Mouse (Mus musculus) left cerebral cortex, postnatal 14 days (tissue): ENCODE results near the gene Bach1. TPM values are rescaled to one million over a fixed set of nuclear protein-coding genes. Genes with fewer than 3 reads are reported as not detected.

Source experiments
- DNase-seq, 2 experiments: peaks; one replicate each; pipeline ENCODE4 v3.0.0; 2021 to 2022; ENCODE audit warnings: low spot score in 2 of 2, mixed read lengths in 1 of 2
- intact Hi-C: fragments of 180-260 bp; cut with DNase I; formaldehyde crosslinking; loops from one replicate; pipeline ENCODE4 v1.15.1; 2025
- long read RNA-seq, 2 experiments: library from polyadenylated mRNA; stranded (forward); transcript quantifications; one replicate each; pipeline ENCODE4 v2.0.0; 2021
- total RNA-seq, 2 experiments: library from RNA; stranded (reverse); gene quantifications; 2 replicates each; pipeline ENCODE4 v1.2.3; 2021

Bach1 gene
- 10 to 100 TPM; 14.0 to 14.2 TPM for total RNA-seq
- long read RNA-seq, experiment 1, partial matches to known transcripts = 0 of 1 reads
- long read RNA-seq, experiment 1, other reads (novel, unspliced or antisense) = 1 of 1 reads
- long read RNA-seq, experiment 2, full-length matches to known transcripts = 1 of 1 reads
- long read RNA-seq, experiment 2, partial matches to known transcripts = 0 of 1 reads
- long read RNA-seq, experiment 2, other reads (novel, unspliced or antisense) = 0 of 1 reads

- DNase-seq = peak; percentile 84 to 91
- intact Hi-C loops = no loop called here
Observed at GRCm38 (mm10) chr16:87698692-87699305, at the start of gene Bach1. TSS of gene Bach1 (plus strand) at chr16:87698945.

DNA sequence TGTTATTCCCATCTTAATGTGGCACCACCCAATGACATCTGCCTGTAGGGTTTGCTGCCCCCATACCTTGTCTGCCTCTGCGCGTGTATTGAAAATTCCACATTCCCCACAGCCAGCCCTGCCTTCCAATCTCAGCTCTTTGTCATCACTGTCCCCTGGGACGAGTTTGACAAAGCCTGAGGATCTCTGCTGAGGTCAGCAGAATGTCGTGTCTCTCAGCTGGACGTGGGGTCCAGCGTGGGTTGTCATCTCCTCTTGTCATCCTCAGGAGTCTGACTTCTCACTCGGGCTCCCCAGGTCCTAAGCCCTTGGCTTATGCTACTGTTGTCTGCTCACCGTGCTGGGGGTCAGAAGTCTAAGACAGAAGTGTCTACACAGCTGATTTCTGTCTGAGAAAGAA lies 46.4 kb upstream of the Bach1 start:
- intact Hi-C loops = no loop called here

GRCm38 (mm10) chr16:87652924-87653323 lies 45.8 kb upstream of the Bach1 start:
- intact Hi-C loops = no loop called here
- DNase-seq = no peak

More for the DNA sequence above, 46.4 kb upstream of the Bach1 start:
- DNase-seq = no peak

- DNase-seq = no peak
- intact Hi-C loops = no loop called here
Observed at GRCm38 (mm10) chr16:87654016-87654575, 44.6 kb upstream of the Bach1 start.

GRCm38 (mm10) chr16:87655005-87655404 lies 43.7 kb upstream of the Bach1 start:
- intact Hi-C loops = no loop called here
- DNase-seq = no peak

DNA sequence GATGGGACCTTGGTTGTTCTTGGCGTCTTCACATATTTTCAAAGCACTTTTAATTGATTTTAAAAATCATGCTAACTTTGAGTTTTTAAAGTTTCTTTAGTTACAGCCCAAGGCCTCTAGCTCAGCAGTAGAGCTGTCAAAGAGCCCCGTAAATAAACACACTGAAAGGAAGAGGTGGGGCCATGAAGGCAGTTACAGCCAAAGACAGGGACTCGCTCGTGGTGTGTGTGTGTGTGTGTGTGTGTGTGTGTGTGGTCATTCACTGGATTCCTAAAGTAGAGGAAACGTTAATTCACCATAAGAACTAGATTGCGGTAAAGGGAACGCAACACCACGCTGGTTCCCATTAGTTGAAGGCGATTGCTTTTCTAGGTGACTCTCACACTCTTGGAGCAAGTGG lies 43.2 kb upstream of the Bach1 start:
- no peak for DNase-seq
- intact Hi-C loops = no loop called here

GRCm38 (mm10) chr16:87656771-87657170 lies 42.0 kb upstream of the Bach1 start:
- intact Hi-C loops = no loop called here
- DNase-seq = no peak

- intact Hi-C loops = no loop called here
- DNase-seq = no peak
Observed at GRCm38 (mm10) chr16:87657291-87657690, 41.5 kb upstream of the Bach1 start.

GRCm38 (mm10) chr16:87661024-87661471 lies 37.7 kb upstream of the Bach1 start:
- intact Hi-C loops = no loop called here
- peak; percentile 26 for DNase-seq

DNA sequence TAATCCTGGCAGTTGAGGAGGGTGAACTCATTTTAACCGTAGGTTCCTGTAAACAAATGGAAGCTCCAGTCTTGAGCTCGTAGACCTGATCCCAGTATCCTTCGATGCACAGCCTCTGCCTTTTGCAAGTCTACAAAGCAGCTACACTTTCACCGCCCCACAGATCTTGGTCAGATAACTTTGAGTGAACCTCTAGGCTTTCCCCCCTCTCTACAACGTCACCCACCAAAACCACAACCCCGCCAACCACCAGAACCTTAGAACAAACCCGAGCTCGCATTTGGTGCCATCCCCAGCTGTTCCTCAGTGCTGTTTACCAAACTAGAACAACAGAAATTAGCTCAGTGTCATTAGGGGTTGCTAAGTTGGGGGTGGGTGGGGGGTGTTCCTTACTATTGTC lies 37.1 kb upstream of the Bach1 start:
- intact Hi-C loops = no loop called here
- DNase-seq = no peak

DNA sequence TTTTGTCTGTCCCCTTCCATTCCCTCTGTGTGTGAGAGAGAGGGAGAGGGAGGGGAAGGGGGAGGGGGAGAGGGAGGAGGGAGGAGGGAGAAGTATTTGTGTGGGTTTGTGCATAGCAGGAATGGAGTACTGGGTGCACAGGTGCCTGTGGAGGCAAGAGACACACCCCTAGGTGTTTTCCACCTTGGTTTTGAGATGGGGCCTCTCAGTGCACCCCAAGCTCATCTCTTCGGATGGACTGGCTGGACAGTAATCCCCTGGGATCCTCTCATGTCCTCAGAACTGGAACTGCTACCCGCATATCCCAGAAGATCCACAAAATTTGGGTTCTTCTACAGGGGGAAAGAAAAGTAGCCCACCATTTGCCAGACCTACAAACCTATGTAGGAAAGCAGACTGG lies 36.2 kb upstream of the Bach1 start:
- DNase-seq = no peak
- intact Hi-C loops = no loop called here

DNA sequence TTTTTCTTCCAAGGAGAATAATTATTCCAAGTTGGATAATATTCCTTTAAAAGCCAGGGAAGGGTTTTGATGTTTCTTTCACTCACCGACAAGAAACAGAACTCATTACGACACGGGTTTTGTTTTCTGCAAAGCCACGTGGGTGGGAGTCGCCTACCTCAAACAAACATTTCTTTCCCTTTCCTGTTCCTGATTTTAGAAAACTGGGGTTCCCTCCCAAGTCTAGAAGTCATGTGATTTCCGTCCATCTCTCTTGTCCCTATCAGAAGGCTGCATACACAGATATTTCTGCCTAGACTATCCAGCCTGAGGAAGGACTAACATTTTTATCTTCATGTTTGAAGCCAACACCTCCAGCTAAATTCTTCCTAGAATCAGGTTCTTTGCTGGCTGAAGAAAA lies 34.9 kb upstream of the Bach1 start:
- intact Hi-C loops = no loop called here
- DNase-seq = no peak

DNA sequence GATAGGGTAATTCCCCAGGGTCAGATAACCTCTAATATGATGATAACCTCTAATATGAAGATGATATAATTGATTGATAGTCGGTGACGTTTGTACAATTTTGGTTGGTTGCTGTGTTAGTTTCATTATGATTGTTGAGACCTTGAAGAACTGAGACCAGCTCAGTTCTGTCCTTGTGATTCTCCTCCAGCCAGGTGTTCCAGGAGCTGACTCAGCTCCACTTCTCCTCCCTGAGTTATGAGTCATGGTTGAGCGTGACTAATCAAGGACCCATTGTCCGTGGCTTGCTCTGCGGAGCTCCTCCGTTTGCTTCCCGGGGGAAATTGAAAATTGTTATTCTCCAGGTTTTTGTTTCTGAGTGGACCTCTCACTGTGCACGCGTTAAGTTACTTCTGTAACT lies 33.5 kb upstream of the Bach1 start:
- intact Hi-C loops = no loop called here

DNA sequence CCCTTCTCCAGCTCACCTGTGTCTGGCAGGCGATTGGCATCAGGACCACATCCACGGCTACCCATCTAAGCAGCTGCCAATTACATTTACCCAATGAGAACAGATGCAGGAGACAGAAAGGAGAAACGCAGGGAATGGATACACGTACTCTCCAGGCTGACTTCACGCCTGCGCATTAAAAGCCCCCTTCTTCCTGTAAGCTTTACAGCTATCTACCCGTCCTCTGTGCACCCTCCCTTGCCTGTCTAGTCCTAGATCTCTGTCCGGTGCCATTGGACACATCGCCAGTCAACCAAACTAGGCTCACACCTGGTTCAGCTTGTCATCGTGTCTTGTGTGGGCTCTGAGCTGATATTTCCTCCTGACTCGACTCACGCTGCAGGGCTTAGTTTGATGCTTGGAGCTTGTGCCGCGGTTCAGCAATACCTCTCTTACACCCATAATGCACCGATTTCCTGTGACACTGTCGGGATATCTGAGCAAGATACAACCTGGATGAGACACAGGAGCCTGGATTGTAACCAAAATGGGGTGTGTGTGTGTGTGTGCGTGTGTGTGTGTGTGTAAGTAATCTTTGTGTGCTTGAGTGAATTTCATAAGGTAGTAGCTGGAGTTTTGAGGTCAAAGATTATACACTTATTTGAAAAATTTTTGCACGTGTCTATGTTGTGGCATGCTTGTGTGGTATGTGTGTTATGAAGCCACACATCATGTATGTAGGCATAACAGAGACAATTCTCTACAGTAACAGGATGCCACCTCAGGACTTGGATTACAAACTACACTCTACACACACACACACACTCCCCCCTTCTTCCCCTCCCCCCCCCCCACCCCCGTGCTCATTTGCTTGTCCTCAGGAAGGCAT lies 32.8 kb upstream of the Bach1 start:
- intact Hi-C loops = no loop called here
- no peak for DNase-seq

More for the DNA sequence above, 33.5 kb upstream of the Bach1 start:
- DNase-seq = no peak

- DNase-seq = no peak
- intact Hi-C loops = no loop called here
Observed at GRCm38 (mm10) chr16:87666620-87667004, 32.1 kb upstream of the Bach1 start.

DNA sequence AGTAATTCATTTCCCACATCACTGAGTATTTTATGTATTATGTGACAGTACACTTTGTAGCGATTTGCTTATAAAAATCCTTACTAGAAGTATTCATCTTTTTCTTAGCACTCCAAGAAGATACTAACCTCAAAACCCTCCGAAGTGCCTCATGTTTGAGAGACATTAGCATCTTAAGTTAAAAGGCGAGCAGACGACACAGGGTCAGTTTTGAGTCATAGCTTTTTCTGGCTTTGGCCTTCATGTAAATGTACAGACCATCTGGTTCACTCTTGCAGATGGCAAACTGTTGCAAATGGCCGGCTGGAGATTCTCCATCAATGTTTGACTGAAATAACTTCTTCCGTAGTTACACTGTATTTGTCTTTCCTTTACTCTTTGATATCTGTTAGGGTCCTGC lies 30.7 kb upstream of the Bach1 start:
- intact Hi-C loops = no loop called here
- DNase-seq = no peak

DNA sequence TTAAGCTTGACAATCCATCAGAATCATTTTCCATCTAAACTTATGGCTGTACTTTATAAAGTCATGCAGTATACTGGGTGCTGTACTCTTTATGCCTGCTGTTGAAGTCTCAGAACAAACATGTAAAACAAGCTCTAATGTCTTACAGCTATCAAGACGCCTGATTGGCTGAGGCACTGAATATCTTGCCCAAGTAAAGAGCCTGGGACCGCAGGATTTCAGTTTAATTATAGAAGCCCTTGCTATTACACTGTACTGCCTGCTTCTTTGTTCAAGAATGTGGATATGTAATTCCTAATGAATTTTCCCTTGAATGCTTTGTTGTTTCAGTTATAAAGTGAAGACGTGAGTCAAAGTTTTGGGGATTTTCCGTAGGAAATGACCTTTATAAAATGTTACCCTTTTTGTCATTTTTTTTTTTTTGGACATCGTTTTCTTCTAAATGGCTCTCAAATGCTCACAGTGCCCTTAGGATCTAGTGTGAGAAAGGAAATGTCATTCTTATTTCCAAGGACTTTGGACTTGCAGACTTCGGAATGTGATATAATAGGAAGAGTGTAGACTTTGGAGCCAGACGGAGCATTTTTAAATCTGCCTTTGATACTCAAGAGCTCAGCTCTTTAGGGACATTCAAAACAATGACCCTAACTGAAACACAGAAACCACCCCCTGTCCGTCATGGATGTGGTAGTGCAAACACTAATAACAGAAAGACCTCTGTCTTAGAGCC lies 28.5 kb upstream of the Bach1 start:
- intact Hi-C loops = no loop called here
- no peak for DNase-seq

GRCm38 (mm10) chr16:87670821-87671165 lies 28.0 kb upstream of the Bach1 start:
- DNase-seq = no peak
- intact Hi-C loops = no loop called here

GRCm38 (mm10) chr16:87671336-87671735 lies 27.4 kb upstream of the Bach1 start:
- intact Hi-C loops = no loop called here
- no peak for DNase-seq

- intact Hi-C loops = no loop called here
- DNase-seq = no peak
Observed at GRCm38 (mm10) chr16:87673155-87673554, 25.6 kb upstream of the Bach1 start.
